In the genomic region with DNA sequence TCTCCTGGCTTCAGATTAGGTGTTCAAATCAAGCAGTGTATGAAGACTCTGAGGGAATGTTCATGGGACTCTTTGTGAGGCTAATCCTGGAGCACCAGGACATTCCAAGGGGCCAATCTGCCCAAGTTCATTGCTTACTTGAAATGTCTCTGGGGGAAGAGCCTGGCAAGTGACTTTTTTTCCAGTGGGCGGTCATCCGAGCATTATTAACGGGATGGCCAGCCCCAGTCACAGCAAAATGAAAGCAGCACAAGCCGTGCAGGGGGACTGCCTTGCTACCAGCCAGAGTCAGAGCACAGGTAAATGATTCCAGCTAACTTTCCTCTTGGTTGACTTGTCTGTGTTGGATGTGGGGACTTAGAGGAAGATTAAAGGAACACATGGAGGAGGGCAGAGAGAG, we compare ENCODE assay signal across 11 mouse cellular contexts.
DNase-seq lines count a peak whose midpoint lies in the region; ATAC-seq lines count a peak whose summit lies in the region.
"Had no signal": no experiment of that assay in that cellular context is flagged by ENCODE, and none has a peak within 500 bp of the region (broad histone marks: within the 10 kb centered on the region; RNA-seq: fewer than 3 reads in every experiment).

No protein-coding gene starts in this region.

- no peak overlapping the region for H3K9ac ChIP-seq in hindbrain, embryonic 14.5 days
- H3K9ac ChIP-seq in hindbrain, embryonic 11.5 days (ENCODE audit: low read depth, low read length): no peak overlapping the region
- peak overlapping the region; percentile 14; the same call in 1 of the 2 replicates for H3K9ac ChIP-seq in kidney, embryonic 16.5 days (replicated peaks; ENCODE audit: low read length)
- H3K9ac ChIP-seq: forebrain, postnatal 0 days had no signal

- no peak overlapping the region; the same call in 1 of the 2 replicates for H3K4me3 ChIP-seq in hindbrain, embryonic 14.5 days (replicated peaks; ENCODE audit: low read length)
- no peak overlapping the region for H3K4me3 ChIP-seq in hindbrain, embryonic 11.5 days (ENCODE audit: low read depth, low read length)
- H3K4me3 ChIP-seq in kidney, embryonic 16.5 days (ENCODE audit: low read length): peak overlapping the region; percentile 21

- 28% methylated on average over 4 of the region's 4 CpGs for WGBS in hindbrain, embryonic 14.5 days
- 40% methylated on average over 4 of the region's 4 CpGs for WGBS in hindbrain, embryonic 11.5 days
- 17% methylated on average over 4 of the region's 4 CpGs for WGBS in kidney, embryonic 16.5 days

- no peak overlapping the region for H3K4me2 ChIP-seq in hindbrain, embryonic 14.5 days (replicated peaks)
- H3K4me2 ChIP-seq in hindbrain, embryonic 11.5 days (replicated peaks; ENCODE audit: low read depth, low read length): no peak overlapping the region
- peak overlapping the region; percentile 39 for H3K4me2 ChIP-seq in kidney, embryonic 16.5 days (replicated peaks; ENCODE audit: low read depth, low read length)

- H3K27ac ChIP-seq in hindbrain, embryonic 14.5 days: peak overlapping the region; percentile 20; the same call in 1 of the 2 replicates
- no peak overlapping the region for H3K27ac ChIP-seq in hindbrain, embryonic 11.5 days (ENCODE audit: low read depth, low read length)
- H3K27ac ChIP-seq in kidney, embryonic 16.5 days (ENCODE audit: low read length): peak overlapping the region; percentile 67

- H3K4me1 ChIP-seq in hindbrain, embryonic 14.5 days (replicated peaks; ENCODE audit: control insufficient read depth, insufficient read depth, low read length): no peaks in the 10 kb centered on the region
- no peaks in the 10 kb centered on the region for H3K4me1 ChIP-seq in hindbrain, embryonic 11.5 days (replicated peaks; ENCODE audit: control insufficient read depth, insufficient read depth, low read length)
- H3K4me1 ChIP-seq in kidney, embryonic 16.5 days (ENCODE audit: insufficient read depth, low read length): peaks cover 13% of the 10 kb centered on the region

- no peaks in the 10 kb centered on the region for H3K27me3 ChIP-seq in hindbrain, embryonic 14.5 days (ENCODE audit: control insufficient read depth, insufficient read depth, low read length)
- H3K27me3 ChIP-seq in hindbrain, embryonic 11.5 days (ENCODE audit: control insufficient read depth, insufficient read depth, low read length): no peaks in the 10 kb centered on the region
- no peaks in the 10 kb centered on the region for H3K27me3 ChIP-seq in kidney, embryonic 16.5 days (ENCODE audit: insufficient read depth, low read length)

- no peaks in the 10 kb centered on the region for H3K36me3 ChIP-seq in hindbrain, embryonic 14.5 days (replicated peaks; ENCODE audit: control insufficient read depth, insufficient read depth)
- H3K36me3 ChIP-seq in hindbrain, embryonic 11.5 days (ENCODE audit: control insufficient read depth, insufficient read depth, low read length): no peaks in the 10 kb centered on the region
- no peaks in the 10 kb centered on the region for H3K36me3 ChIP-seq in kidney, embryonic 16.5 days (ENCODE audit: insufficient read depth, low read length)
- H3K36me3 ChIP-seq: G1E had no signal

- DNase-seq in adrenal gland, postnatal 10 days: peak; percentile 6
- no peak for DNase-seq in adrenal gland, postnatal 4 days (ENCODE audit: low spot score in 2 of 2)
- no peak for DNase-seq in hindbrain, embryonic 14.5 days (ENCODE audit: low spot score)
- DNase-seq in hindbrain, embryonic 11.5 days (ENCODE audit: low spot score): no peak
- DNase-seq in retina, embryonic 14.5 days (ENCODE audit: low spot score): peak; percentile 75
- DNase-seq in B cell, adult 2 months: no peak
- DNase-seq: forebrain, postnatal 0 days had no signal

- H3K9me3 ChIP-seq in hindbrain, embryonic 14.5 days (ENCODE audit: control insufficient read depth, low read length): no peaks in the 10 kb centered on the region
- H3K9me3 ChIP-seq in hindbrain, embryonic 11.5 days (ENCODE audit: control insufficient read depth, low read length): no peaks in the 10 kb centered on the region
- no peaks in the 10 kb centered on the region for H3K9me3 ChIP-seq in kidney, embryonic 16.5 days (ENCODE audit: low read length)
- H3K9me3 ChIP-seq: G1E had no signal

- no peak for ATAC-seq in hindbrain, embryonic 14.5 days (ENCODE audit: low FRiP score)
- no peak for ATAC-seq in hindbrain, embryonic 11.5 days (ENCODE audit: low FRiP score)
- peak; percentile 86 for ATAC-seq in kidney, embryonic 16.5 days (ENCODE audit: low FRiP score, low TSS enrichment)
- no peak for ATAC-seq in megakaryocyte progenitor cell, adult 5-6 weeks (replicated peaks; ENCODE audit: poor library complexity)
- ATAC-seq: forebrain, postnatal 0 days; inflammation-experienced regulatory T-cells, adult 6 months had no signal

Comparison
In these comparisons a context has a peak if more than half of its experiments do, and no peak if none do; other contexts are left out.
1. DNase-seq: peak in adrenal gland, postnatal 10 days (single experiment) and retina, embryonic 14.5 days (single experiment); none in adrenal gland, postnatal 4 days (0 of 2), hindbrain, embryonic 14.5 days (single experiment), hindbrain, embryonic 11.5 days (single experiment) and B cell, adult 2 months (0 of 2).